Mouse (Mus musculus) liver, embryonic 12.5 days (tissue): ENCODE data around the gene Arid5b. TPM values are rescaled to one million over a fixed set of nuclear protein-coding genes. Genes with fewer than 3 reads are reported as not detected.

Source experiments
- ATAC-seq: fragments of 200-750 bp; cut with Nextera tagmentation; 2 replicates; pipeline ENCODE4 v1.8.0; 2017; ENCODE audit warnings: moderate number of reproducible peaks, mild to moderate bottlenecking, moderate library complexity
- H3K27ac ChIP-seq: fragments of 300-500 bp; sonication (generic); 2 replicates; pipeline ENCODE4 v1.5.1; 2016; ENCODE audit warnings: mild to moderate bottlenecking
- H3K27me3 ChIP-seq: fragments of 300-500 bp; sonication (generic); replicated peaks from 2 replicates; pipeline ENCODE4 v1.6.1; 2016; ENCODE audit warnings: mild to moderate bottlenecking, moderate library complexity
- H3K36me3 ChIP-seq: fragments of 300-500 bp; sonication (generic); 2 replicates; pipeline ENCODE4 v1.6.1; 2016; ENCODE audit warnings: mild to moderate bottlenecking, moderate library complexity
- H3K4me1 ChIP-seq: fragments of 300-500 bp; sonication (generic); 2 replicates; pipeline ENCODE4 v1.6.1; 2016
- H3K4me2 ChIP-seq: fragments of 300-500 bp; sonication (generic); 2 replicates; pipeline ENCODE4 v1.6.1; 2016; ENCODE audit warnings: mild to moderate bottlenecking, moderate library complexity
- H3K4me3 ChIP-seq: fragments of 300-500 bp; sonication (generic); 2 replicates; pipeline ENCODE4 v1.5.1; 2016; ENCODE audit warnings: mild to moderate bottlenecking, moderate library complexity
- H3K9ac ChIP-seq: fragments of 300-500 bp; sonication (generic); 2 replicates; pipeline ENCODE4 v1.6.1; 2016; ENCODE audit warnings: mild to moderate bottlenecking, moderate library complexity
- H3K9me3 ChIP-seq: fragments of 300-500 bp; sonication (generic); replicated peaks from 2 replicates; pipeline ENCODE4 v1.6.1; 2016; ENCODE audit warnings: mild to moderate bottlenecking, moderate library complexity
- WGBS: fragments of 180-500 bp; shearing (Covaris S2); methylation state at CpG from one replicate; pipeline ENCODE4 v1.1.7; 2016; ENCODE audit not compliant: insufficient replicate concordance; 5-methylcytosine and 5-hydroxymethylcytosine counted together
- polyA plus RNA-seq: library from polyadenylated mRNA; unstranded; fragments of >200 nt; fragmentation: Nextera tagmentation; extraction: Ambion mirVana; gene quantifications from 2 replicates; pipeline ENCODE4 v1.2.1, GENCODE M21; 2016

Gene Arid5b
- polyA plus RNA-seq, 1 experiment from 2014 or later = 7.2 TPM

DNA sequence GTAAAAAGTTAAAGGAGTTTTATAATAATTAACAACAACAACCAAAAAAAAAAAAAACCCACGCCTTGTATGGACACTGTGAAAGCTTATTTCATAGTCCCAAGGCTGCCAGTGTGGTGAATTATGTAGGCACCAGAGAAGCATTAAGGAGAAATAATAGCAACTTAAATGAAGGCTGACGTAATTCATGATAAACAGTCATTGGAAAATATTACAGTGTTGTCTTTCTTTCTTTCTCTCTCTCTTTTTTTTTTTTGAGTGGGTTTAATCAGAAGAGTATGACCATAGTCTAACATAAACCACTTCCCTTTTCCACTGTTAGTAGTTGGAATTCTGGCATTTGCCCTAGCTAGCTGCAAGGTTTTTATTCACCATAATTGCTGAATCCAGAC, 111.8 kb downstream of the Arid5b start:
- WGBS = 69% methylated on average over 2 of the region's 2 CpGs
- Histone ChIP-seq H3K4me3 (no peak overlapping the region), H3K9me3 (no peaks in the 10 kb centered on the region), H3K4me1 (peaks cover 15% of the 10 kb centered on the region), H3K4me2 (no peak overlapping the region), H3K9ac (no peak overlapping the region), H3K36me3 (no peaks in the 10 kb centered on the region), H3K27me3 (no peaks in the 10 kb centered on the region), H3K27ac (no peak overlapping the region)
- no peak for ATAC-seq

DNA sequence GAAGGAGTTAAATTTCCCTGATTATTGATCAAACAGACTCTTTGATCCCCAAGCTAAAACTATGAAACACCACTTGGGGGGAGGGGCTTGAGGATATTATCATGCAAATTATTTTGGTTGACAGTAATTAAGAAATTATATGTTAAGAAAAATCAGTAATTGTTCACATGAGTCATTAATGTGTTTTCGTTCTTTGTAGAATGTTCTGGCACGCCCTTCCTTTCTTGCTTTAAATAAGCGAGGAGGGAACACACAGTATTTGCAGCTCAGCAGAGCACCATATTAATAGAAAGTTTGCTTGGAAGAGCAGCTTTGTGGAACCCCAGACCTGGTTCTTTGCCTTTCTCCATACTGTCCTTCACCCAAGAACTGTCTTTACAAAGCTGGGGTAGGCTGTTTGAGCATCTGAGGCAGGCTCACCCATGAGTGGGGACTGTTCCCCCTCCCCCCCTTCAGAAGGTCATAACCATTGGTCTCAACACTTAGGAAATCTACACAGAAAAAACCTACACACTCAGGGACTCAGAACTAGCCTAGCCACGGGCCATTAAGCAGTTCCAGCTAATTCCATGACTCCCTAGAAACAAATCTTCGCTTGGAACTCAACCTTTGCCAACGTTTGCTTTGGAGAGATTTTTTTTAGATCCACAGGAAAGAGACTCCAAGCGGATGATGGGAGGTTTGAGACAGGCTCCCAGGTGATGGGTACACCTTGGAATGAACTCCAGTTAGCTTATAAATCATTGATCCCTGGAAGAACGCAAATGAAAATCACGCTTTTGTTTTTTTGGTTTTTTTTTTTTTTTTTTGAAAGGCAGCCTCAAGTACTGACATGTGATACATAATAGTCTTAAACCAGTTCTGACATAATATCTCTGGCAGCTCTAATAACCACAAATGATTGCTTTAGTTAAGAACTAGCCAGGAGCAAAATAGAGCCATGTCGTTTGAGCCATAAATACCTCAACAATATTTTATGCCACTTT, 112.5 kb downstream of the Arid5b start:
- no peak for ATAC-seq
- no peak overlapping the region for H3K9ac ChIP-seq
- WGBS = 67% methylated on average over 10 of the region's 10 CpGs
- H3K4me1 ChIP-seq = peaks cover 15% of the 10 kb centered on the region
- no peak overlapping the region for H3K4me3 ChIP-seq
- H3K4me2 ChIP-seq = no peak overlapping the region
- no peak overlapping the region for H3K27ac ChIP-seq
- no peaks in the 10 kb centered on the region for H3K27me3 ChIP-seq
- no peaks in the 10 kb centered on the region for H3K9me3 ChIP-seq
- H3K36me3 ChIP-seq = no peaks in the 10 kb centered on the region; the same call in 1 of the 2 replicates

DNA sequence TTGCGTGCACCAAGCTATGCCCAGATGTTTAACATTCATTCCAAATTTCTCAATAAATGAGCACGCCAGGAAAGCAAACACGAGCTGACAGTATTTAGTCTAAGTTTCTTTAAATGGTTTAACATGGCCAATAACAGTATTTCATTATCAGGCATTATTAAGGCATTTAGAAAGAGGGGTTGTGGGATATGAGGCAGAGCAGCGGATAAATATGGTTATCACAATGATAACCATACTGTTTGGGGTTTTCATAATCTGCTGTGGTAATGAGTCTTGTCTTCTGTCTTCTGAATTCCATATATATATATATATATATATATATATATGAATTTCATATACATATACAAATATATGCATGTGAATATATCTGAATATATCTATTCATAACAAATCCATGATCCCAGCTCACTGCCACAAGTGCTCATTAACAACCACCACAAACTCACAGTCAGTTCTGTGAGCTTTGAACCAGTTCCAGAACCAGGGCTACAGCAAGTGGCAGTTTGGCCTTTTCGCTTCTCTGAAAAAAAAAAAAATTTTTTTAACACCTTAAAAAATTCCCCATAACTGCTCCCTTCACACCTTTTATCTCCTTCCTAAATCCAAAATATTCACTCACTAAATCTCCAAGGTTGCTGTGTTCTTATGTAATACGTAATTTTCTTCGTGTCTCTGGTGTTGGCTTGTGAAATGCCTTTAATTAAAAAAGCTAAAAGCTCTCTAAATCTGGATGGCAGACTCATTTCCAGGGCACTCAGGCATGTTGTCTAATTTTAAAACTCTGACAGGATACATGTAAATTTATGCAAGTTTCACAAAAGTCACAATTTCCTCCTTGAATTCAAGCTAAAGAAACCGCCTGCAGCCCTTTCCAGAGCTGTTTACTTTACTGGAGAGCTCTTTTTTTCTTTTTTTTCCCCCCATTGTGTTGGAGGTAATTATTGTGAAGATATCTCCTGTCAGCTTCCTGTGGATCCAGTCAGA, 113.5 kb downstream of the Arid5b start:
- Histone ChIP-seq H3K36me3 (no peaks in the 10 kb centered on the region; the same call in 1 of the 2 replicates), H3K4me2 (no peak overlapping the region), H3K9me3 (no peaks in the 10 kb centered on the region), H3K27ac (no peak overlapping the region), H3K4me1 (peaks cover 21% of the 10 kb centered on the region), H3K4me3 (no peak overlapping the region), H3K9ac (no peak overlapping the region), H3K27me3 (no peaks in the 10 kb centered on the region)
- 69% methylated on average over 8 of the region's 8 CpGs for WGBS
- no peak for ATAC-seq

DNA sequence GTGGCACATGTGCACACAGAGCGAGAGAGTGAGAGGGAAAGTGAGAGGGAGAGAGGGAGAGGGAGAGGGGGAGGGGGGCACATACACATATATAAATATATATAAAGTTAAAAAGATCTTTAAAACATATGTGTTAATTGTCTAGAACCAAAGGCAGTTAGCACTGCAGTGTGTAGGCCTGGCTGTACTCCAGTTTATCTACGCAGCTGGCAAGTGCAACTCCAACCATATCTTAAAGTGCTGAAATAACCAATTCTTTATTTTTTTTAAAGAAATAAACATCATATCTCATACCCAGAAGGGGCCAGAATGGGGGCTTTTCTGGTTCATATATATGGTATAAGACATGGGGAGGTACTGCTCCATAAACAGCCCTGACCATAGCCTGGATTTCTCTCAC, 114.4 kb downstream of the Arid5b start:
- H3K4me1 ChIP-seq = peaks cover 25% of the 10 kb centered on the region
- no peak overlapping the region for H3K27ac ChIP-seq
- no peak overlapping the region for H3K9ac ChIP-seq
- H3K27me3 ChIP-seq = no peaks in the 10 kb centered on the region
- H3K4me2 ChIP-seq = no peak overlapping the region
- WGBS = 77% methylated on average over 2 of the region's 2 CpGs
- H3K9me3 ChIP-seq = no peaks in the 10 kb centered on the region
- H3K4me3 ChIP-seq = no peak overlapping the region
- no peaks in the 10 kb centered on the region; the same call in 1 of the 2 replicates for H3K36me3 ChIP-seq
- no peak for ATAC-seq

DNA sequence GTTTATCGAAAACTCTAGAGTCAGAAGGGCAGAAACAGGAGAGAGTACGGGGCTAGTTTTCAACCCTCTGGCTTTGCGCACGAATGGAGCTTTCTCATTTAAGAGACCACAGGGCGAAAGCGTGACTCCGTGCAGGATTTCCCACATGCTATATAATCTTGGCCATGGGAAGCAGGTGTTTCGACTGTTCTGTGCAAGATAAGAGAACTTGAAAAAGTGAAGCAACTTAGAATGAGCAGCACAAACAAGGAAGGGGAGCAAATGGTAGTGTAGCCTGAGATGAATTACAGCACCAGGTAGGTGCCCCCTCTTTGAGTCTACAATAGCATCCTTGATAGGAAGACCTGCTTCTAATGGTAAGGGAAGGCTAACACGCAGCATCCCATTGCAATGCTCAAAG, 118.8 kb downstream of the Arid5b start:
- Histone ChIP-seq H3K27me3 (no peaks in the 10 kb centered on the region), H3K4me3 (no peak overlapping the region), H3K36me3 (no peaks in the 10 kb centered on the region; the same call in 1 of the 2 replicates), H3K9ac (no peak overlapping the region), H3K9me3 (no peaks in the 10 kb centered on the region), H3K4me1 (peaks cover 63% of the 10 kb centered on the region), H3K4me2 (0 out of 2 replicates have a peak overlapping the region, but pooled peaks have one; percentile 12), H3K27ac (no peak overlapping the region)
- 47% methylated on average over 9 of the region's 9 CpGs for WGBS
- no peak for ATAC-seq

DNA sequence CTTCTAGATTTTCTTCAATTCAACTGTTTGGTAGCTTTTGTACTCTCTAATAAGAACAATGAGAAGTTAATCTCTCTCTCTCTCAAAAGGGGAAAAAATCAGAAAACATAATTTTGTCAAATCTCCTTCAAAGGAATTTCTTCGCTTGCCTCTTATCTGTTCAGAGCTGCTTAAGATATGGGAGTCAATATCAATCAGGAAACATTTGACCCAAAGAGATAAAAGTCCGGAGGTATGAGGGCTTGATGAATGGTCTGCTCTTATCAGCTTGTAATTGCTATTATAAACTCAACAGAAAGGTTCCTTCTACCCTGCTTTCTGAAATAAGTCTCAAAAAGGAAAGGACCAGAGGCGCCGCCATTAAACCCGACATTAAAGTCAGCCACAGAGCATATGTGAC, 120.0 kb downstream of the Arid5b start:
- Histone ChIP-seq H3K9ac (no peak overlapping the region), H3K36me3 (no peaks in the 10 kb centered on the region; the same call in 1 of the 2 replicates), H3K9me3 (no peaks in the 10 kb centered on the region), H3K27ac (no peak overlapping the region), H3K4me1 (peaks cover 62% of the 10 kb centered on the region), H3K27me3 (no peaks in the 10 kb centered on the region), H3K4me3 (0 out of 2 replicates have a peak overlapping the region, but pooled peaks have one; percentile 11), H3K4me2 (peak overlapping the region; percentile 63)
- ATAC-seq = no peak
- 35% methylated on average over 5 of the region's 5 CpGs for WGBS

DNA sequence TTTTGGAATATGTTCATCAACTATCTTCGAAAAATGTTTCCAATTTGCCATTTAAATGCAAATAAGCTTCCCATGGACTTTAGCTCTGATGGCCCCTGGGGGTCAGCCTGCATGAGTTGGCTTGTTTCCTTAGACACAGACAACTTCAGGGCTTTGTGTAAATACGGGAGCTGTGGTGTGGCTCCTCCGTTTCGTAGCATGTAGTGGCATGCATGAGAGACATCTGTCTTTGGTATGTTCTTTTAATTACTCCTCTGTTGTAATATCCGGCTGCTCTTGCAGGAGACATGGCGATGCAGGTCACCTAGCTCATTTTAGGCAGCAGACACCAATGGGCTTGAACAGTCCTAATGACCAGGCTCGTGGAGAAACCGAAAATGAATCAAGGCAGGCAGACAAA, 121.0 kb downstream of the Arid5b start:
- H3K4me3 ChIP-seq = peak overlapping the region; percentile 46
- peaks cover 62% of the 10 kb centered on the region for H3K4me1 ChIP-seq
- H3K27me3 ChIP-seq = no peaks in the 10 kb centered on the region
- peak overlapping the region; percentile 63 for H3K4me2 ChIP-seq
- ATAC-seq = no peak
- H3K9ac ChIP-seq = 0 out of 2 replicates have a peak overlapping the region, but pooled peaks have one; percentile 59
- H3K27ac ChIP-seq = peak overlapping the region; percentile 93
- H3K9me3 ChIP-seq = no peaks in the 10 kb centered on the region
- 79% methylated on average over 8 of the region's 8 CpGs for WGBS
- no peaks in the 10 kb centered on the region; the same call in 1 of the 2 replicates for H3K36me3 ChIP-seq

DNA sequence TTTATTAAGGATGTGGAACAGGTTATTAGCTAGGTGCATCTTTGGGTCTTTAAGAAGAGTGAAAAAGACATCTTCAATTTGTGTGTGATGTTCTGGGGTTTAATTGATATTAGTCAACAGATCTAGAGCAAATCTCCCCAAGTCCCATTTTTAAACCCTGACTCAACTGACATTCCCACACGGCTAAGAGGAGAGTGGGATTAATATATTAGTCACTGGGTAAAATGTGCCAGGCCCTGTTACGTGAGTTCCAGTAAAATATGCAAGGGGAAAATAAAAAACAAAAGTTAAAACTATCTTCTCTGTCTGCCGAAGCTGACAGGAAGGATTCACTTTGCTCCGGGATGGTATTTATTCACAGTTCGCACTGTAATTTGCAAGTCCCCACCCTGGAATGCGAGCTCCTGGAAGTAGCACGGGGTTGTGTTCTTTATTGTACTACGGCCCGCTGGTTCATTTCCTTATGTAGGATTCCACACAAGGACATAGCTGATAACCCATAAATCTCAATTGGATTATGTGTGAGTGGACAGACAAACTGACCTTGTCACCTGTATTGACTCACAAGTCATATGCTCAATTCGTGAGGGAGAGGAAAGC, 121.8 kb downstream of the Arid5b start:
- Histone ChIP-seq H3K9me3 (no peaks in the 10 kb centered on the region), H3K4me3 (peak overlapping the region; percentile 46), H3K27me3 (no peaks in the 10 kb centered on the region), H3K27ac (peak overlapping the region; percentile 93), H3K4me1 (peaks cover 62% of the 10 kb centered on the region), H3K4me2 (peak overlapping the region; percentile 63), H3K36me3 (peaks cover 6% of the 10 kb centered on the region; the same call in 1 of the 2 replicates), H3K9ac (peak overlapping the region; percentile 59)
- WGBS = 66% methylated on average over 10 of the region's 10 CpGs
- no peak for ATAC-seq

DNA sequence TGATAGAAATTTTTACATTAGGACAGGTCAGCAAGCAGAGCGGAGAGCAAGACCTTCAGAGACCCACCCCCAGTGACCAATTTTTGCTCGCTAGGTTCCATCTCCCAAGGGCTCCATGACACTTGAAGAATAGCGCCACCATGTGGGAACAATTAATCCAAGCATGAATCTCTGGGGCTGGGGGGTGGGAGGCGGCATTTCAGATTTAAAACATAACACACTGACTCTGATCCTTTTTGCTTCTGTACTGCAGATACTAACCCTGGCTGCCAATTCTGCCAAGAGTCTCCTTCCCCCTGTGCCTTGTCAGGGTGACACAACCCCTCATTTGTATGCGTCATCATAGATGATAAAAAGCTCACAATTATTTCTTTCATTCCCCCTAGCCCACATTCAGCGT, 122.4 kb downstream of the Arid5b start:
- H3K4me2 ChIP-seq = peak overlapping the region; percentile 63
- H3K9ac ChIP-seq = peak overlapping the region; percentile 59
- peaks cover 8% of the 10 kb centered on the region; the same call in 1 of the 2 replicates for H3K36me3 ChIP-seq
- H3K4me1 ChIP-seq = peaks cover 62% of the 10 kb centered on the region
- peak; percentile 58 for ATAC-seq
- H3K27me3 ChIP-seq = no peaks in the 10 kb centered on the region
- peak overlapping the region; percentile 46 for H3K4me3 ChIP-seq
- H3K27ac ChIP-seq = peak overlapping the region; percentile 93
- no peaks in the 10 kb centered on the region for H3K9me3 ChIP-seq
- WGBS = 66% methylated on average over 6 of the region's 6 CpGs

DNA sequence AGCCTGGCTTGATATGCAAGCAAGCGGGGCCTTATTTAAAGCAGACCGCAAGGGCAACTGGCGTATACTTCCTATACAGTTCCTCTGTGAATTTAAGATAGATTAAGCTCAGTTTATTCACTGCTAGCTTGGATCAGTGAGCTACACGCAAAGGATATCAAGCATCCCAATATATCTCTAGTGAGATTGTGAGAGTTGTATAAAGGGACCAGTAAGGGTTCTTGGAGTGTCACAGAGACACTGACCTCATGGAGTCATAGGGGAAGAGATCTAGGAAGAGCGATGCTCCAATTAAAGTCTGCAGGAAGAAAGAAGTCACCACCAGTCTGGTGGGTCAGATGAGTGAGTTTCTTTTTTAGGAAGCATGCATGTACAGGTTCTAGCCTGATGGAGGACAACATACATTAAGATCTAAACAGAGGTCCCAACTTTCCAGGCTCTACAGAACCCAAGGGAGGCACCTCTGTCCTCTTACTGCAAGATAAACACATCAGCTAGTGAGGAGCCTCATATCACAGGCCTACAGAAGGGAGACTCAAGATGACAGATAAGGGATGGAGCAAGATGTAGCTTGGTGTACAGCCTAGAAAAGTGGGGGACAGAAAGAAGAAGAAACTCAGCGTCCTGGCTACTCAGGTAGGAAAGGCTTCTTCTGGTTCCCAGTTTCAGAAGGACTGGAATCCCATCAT, 123.0 kb downstream of the Arid5b start:
- Histone ChIP-seq H3K4me3 (peak overlapping the region; percentile 46), H3K36me3 (0 out of 2 replicates have a peak, but pooled peaks cover 8% of the 10 kb centered on the region), H3K4me1 (peaks cover 62% of the 10 kb centered on the region), H3K27me3 (no peaks in the 10 kb centered on the region), H3K9ac (peak overlapping the region; percentile 59), H3K9me3 (no peaks in the 10 kb centered on the region), H3K4me2 (peak overlapping the region; percentile 63), H3K27ac (peak overlapping the region; percentile 93)
- 61% methylated on average over 6 of the region's 6 CpGs for WGBS
- ATAC-seq = peak; percentile 99
